Mouse (Mus musculus) skeletal muscle tissue, adult 2 months (tissue): ENCODE data around the gene BC048562.

ENCODE experiments used
- DNase-seq: peaks from one replicate; pipeline ENCODE4 v3.0.0-alpha.2; 2012; ENCODE audit warnings: low read depth, low spot score

Gene BC048562

DNA sequence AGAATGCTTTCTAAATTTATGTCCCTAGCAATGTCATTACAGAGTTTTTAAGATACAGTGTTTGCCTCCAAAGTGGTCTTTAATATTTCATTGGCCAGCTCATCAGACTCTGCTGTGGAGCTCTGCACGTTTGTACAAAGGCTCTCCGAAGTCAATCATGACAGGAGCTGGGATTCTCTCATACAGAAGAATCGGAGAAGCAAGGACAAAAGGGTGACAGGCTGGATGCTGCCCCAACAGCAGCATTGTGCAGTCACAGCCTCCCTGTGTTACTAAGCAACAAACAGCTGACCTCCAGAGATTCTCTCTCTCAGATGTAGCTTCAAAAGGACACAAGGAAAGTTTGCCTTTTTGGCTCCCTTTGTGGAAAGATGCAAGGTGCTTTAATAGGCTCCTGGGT lies at the start of gene BC048562:
Gene BC048562 (plus strand): TSS at position 301 of the 400 bp plus-strand sequence.
- no peak for DNase-seq

GRCm38 (mm10) chr9:108386816-108387215 lies 49.5 kb upstream of the BC048562 start:
- DNase-seq: peak; percentile 76

GRCm38 (mm10) chr9:108388601-108389000 lies 47.7 kb upstream of the BC048562 start:
- no peak for DNase-seq

GRCm38 (mm10) chr9:108389220-108389619 lies 47.1 kb upstream of the BC048562 start:
- no peak for DNase-seq

DNA sequence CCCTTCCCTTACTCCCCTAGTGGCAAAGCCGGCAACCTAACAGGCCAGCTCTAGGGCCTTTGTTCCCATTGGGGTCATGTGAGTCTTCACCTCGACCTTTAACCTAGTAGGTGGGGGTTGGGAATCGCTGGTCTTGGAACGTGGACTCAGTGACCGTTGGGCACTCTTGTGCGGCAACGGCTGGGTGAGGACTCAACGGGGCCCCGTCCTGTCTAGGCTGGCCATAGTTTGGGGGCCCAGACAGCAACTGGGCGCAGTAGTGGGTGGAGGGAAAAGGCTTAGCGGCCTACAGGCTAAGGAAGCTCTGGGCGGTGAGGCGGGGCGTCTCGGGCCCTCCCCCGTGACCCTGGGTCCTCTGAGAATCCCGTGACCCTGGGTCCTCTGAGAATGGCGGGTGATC lies 43.6 kb upstream of the BC048562 start, which contains the start of gene 1700102P08Rik:
Gene 1700102P08Rik (plus strand): TSS at position 130 of the 400 bp plus-strand sequence.
- no peak for DNase-seq

DNA sequence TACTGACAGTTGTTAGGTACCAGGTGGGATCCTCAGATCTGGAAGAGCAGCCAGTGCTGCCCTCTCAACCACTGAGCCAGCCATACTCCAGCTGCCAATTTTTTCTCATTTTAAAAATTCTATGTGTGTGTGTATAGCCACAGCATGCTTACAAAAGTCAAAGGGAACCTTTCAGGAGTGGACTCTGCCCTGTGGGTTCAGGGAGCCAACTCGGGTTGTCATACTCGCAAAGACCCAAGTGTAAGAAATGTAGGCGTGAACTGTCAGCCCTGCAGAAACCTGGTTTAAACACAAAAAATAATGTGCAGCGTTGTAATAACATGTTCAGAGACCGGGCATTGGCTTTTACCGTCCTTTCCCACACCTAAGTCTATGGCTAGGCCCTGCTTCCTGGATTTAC lies 42.1 kb upstream of the BC048562 start:
- DNase-seq: no peak

- no peak for DNase-seq
These were observed 40.9 kb upstream of the BC048562 start for GRCm38 (mm10) chr9:108395427-108395826.

DNA sequence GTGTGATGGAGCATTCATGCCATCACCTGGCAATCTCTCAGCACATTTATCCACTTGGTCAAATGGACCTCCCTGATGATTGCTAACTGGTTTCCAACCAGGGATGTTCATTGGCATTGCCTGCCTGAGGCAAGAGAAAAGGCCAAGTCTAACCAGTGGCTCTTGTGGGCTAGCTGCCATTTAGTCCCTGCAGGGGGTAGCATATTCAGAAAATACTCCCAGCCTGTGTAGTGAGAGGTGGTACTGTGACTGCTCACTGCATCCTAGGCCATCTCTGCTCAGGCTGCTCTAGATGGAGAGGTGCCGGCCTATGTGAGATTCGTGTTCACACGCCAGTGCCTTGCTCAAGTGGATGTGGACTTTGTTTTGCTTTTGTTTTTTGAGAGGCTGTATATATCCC lies 38.0 kb upstream of the BC048562 start:
- DNase-seq: no peak

DNA sequence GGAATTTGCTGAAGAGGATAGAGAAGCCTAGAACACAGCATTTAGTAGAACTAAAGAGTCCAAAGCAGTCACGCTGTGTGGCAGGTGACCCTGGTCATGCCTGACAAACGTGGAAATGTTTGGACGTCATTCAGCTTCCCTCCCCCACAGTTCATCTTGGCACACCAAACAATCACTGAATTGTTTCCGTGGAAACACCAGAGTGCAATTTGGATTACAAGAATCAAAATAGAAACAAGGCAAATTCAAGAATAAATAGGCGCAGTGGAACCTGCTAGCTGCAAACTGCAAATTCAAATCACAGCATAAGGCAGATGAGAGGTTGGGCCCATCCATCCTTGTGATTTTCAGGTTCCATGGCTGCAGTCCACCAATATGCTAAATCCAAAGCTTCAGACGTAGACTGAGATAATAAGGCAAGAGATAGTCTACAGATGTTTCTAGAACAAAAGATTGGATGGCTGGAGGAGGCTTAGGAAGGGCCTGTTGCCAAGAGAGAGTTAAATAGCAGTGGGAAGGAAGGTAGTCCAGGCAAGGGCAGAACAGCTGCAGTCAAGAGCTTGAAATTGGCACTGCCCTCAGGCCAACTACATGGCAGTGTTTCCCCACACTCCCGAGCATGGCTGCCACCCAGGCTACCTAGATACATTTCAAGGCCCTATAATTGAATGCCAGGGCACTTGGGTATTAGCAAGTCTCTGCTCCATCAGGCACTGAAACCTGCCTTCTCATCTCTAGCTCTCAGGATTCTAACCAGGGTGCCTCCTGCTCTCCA lies 34.9 kb upstream of the BC048562 start:
- peak; percentile 85 for DNase-seq

GRCm38 (mm10) chr9:108403081-108403480 lies 33.2 kb upstream of the BC048562 start:
- DNase-seq: no peak

- no peak for DNase-seq
These were observed 31.8 kb upstream of the BC048562 start for GRCm38 (mm10) chr9:108404451-108404850.

GRCm38 (mm10) chr9:108409535-108409934 lies 26.7 kb upstream of the BC048562 start:
- DNase-seq: no peak

GRCm38 (mm10) chr9:108411381-108411942 lies 24.8 kb upstream of the BC048562 start:
- no peak for DNase-seq

- no peak for DNase-seq
These were observed 24.1 kb upstream of the BC048562 start for GRCm38 (mm10) chr9:108412221-108412620.

- no peak for DNase-seq
These were observed 7.9 kb upstream of the BC048562 start, which contains the start of gene Ccdc36 for GRCm38 (mm10) chr9:108428384-108428783. Ccdc36 (minus strand) TSS chr9:108428484.

DNA sequence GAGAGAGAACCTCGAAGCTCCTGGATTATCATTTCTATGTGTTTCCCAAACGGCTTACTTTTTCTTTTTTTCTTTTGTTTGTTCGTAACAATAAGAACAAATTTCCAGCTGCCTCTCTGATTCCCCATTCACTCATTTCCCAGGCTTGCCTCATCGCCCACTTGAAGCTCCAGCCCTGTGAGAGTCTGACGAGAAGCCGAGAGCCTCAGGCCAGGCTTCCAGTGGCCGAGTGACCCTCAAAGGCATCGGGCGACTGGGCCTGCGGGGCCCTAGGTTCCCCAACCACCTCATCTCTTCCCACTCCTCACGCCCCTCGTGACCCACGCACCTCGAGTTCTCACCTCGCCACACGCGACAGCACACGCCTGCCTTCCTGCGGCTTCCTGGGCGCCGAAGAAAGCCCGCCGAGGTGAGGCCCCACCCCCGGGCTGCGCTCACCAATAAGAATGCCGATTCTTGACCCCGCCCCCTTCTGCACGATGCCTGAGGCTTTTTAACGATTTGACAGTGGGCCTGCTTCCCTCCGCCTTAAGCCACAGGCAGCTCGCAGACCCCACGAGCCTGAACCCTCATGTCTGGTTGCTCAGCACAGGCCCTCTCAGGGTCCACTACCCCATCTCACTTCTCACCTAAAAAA lies 4.7 kb upstream of the BC048562 start:
- DNase-seq: no peak

GRCm38 (mm10) chr9:108439176-108439575 lies 2.9 kb downstream of the BC048562 start:
- DNase-seq: no peak

DNA sequence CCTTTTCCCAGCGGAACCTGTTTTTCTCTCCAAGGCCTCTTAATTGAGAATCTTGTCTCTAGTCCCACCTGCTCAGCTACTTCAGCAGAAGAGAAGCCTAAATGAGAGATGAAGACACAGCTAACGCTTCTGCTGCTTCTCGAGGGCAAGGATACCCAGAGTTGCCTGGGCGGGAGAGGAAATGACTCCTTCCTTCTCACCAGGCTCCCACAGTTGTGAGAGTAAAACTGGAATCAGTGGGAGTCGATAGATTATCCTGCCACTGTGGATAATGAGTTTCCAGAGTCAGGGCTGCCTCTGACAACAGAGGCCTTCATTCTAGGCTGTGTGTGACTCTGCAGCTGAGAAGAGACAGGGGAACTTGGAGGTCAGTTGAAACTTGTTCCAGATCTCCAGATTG lies 4.2 kb downstream of the BC048562 start:
- DNase-seq: no peak

DNA sequence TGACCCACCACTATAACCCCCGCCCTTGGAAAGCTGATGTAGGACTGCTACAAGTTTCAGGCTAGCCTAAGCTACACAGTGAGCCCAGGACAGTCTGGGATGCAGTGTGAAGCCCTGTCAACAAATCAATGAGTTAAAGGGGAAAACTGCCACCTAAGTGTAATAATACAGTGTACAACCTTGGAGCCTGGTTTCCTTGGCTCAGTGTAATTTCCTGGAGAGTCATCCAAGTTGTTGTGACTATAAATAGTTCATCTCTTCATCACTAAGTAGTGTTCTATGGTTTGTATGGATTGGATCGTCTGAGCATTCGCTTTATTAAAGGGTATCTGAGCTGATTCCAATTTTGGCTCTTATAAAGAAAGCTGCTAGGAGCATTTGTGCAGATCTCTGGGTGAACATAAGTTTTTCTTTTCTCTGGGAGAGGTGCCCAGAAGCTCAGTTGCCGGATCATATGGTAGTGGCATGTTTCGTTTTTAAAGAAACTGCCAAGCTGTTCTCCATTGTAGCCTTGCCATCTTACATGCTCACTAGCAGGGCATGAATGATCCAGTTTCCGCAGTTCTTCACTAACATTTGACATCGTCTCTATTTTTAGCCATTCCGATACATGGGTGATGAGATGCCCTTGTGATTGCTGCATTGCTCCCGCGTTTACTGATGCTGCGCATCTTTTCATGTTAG lies 5.1 kb downstream of the BC048562 start:
- no peak for DNase-seq

DNA sequence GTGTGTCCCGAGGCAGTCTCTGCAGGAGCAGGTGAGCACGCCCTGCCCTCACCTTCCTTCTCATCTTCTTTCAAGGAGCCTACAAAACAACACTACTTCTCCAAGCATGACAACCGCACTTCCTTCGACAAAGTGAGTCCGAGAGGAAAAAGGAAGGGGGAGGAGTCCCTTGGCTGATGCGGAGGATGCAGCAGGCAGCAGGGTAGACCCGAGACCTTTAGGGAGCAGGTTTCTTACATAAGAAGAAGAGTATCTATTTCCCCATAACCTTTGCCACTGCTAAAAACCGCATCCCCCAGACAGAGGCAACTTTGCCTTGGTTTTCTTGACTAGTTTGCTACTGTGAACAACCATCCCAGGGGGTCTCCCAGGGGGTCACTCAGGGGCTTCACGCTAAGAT lies 8.8 kb downstream of the BC048562 start:
- DNase-seq: no peak

- no peak for DNase-seq
These were observed 13.6 kb downstream of the BC048562 start for GRCm38 (mm10) chr9:108449860-108450259.
